Mouse (Mus musculus) midbrain, embryonic 11.5 days (tissue): ENCODE measurements around the gene Alkbh1. TPM values are rescaled to one million over a fixed set of nuclear protein-coding genes. Genes with fewer than 3 reads are reported as not detected.
"Not testable (repeated sequence)": the region's sequence is repeated elsewhere in the genome, so short reads cannot be mapped to it uniquely, and the experiment has no call there.

Experiments used
- ATAC-seq: fragments of 200-750 bp; cut with Nextera tagmentation; 2 replicates; pipeline ENCODE4 v1.8.0; 2017; ENCODE audit warnings: moderate TSS enrichment, moderate library complexity; ENCODE audit not compliant: low FRiP score
- DNase-seq: peaks from one replicate; pipeline ENCODE4 v3.0.0; 2015; ENCODE audit warnings: low spot score; ENCODE audit errors: missing footprints
- H3K27ac ChIP-seq: fragments of 300-500 bp; sonication (generic); 2 replicates; pipeline ENCODE4 v1.5.1; 2014; ENCODE audit warnings: low read depth, low read length
- H3K27me3 ChIP-seq: fragments of 300-500 bp; sonication (generic); 2 replicates; pipeline ENCODE4 v1.6.1; 2014; ENCODE audit warnings: mild to moderate bottlenecking, low read length, moderate library complexity, mixed read lengths; ENCODE audit not compliant: control insufficient read depth, insufficient read depth
- H3K36me3 ChIP-seq: fragments of 300-500 bp; sonication (generic); 2 replicates; pipeline ENCODE4 v1.6.1; 2014; ENCODE audit warnings: mild to moderate bottlenecking, low read length, moderate library complexity, mixed read lengths; ENCODE audit not compliant: control insufficient read depth, insufficient read depth
- H3K4me1 ChIP-seq: fragments of 300-500 bp; sonication (generic); 2 replicates; pipeline ENCODE4 v1.6.1; 2014; ENCODE audit warnings: low read length; ENCODE audit not compliant: control insufficient read depth, insufficient read depth
- H3K4me2 ChIP-seq: fragments of 300-500 bp; sonication (generic); 2 replicates; pipeline ENCODE4 v1.6.1; 2014; ENCODE audit warnings: mild to moderate bottlenecking, moderate library complexity
- H3K4me3 ChIP-seq: fragments of 300-500 bp; sonication (generic); 2 replicates; pipeline ENCODE4 v1.5.1; 2014; ENCODE audit warnings: low read depth, low read length
- H3K9ac ChIP-seq: fragments of 300-500 bp; sonication (generic); 2 replicates; pipeline ENCODE4 v1.6.1; 2014; ENCODE audit warnings: low read length
- H3K9me3 ChIP-seq: fragments of 300-500 bp; sonication (generic); 2 replicates; pipeline ENCODE4 v1.6.1; 2016; ENCODE audit warnings: low read length; ENCODE audit not compliant: control insufficient read depth
- WGBS: fragments of 180-500 bp; shearing (Covaris S2); extraction: QIAGEN DNeasy Blood & Tissue Kit; methylation state at CpG from one replicate; pipeline ENCODE4 v1.1.7; 2014; 5-methylcytosine and 5-hydroxymethylcytosine counted together
- polyA plus RNA-seq: library from polyadenylated mRNA; unstranded; fragments of >200 nt; fragmentation: Nextera tagmentation; extraction: Ambion mirVana; gene quantifications from 2 replicates; pipeline ENCODE4 v1.2.1, GENCODE M21; 2014

Gene Alkbh1
- polyA plus RNA-seq = 37.6 TPM in 2 replicates

DNA sequence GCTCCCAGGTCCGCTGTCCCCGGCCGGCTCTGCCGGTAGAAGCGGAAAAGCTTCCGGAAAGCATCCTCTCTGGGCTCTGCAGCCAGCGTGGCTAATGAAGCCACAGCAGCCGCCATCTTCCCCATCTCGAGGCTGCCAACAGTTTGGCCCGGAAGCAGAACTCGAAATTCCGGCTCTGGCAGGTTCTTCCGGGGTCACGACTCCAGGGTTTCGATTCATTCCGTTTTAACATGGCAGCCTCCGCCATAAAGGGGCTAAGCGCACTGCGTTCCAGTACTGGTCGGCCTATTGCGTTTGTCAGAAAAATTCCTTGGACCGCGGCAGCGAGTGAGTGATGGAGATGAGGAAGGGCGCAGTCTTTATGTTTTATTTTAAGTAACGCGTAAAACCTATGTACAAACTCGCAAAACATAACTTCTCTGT, at the start of gene Alkbh1, which contains the start of gene Slirp:
TSS of gene Alkbh1 (minus strand) at position 318 of the 423 bp plus-strand sequence.
TSS of gene Slirp (plus strand) at position 197 of the 423 bp plus-strand sequence.
- WGBS = under 1% methylated on average over 28 of the region's 28 CpGs
- Histone ChIP-seq H3K9me3 (no peaks in the 10 kb centered on the region), H3K27ac (peak within 1 kb of the TSS; percentile 74; the same call in 1 of the 2 replicates), H3K36me3 (peaks cover 14% of the 10 kb centered on the region), H3K4me3 (peak within 1 kb of the TSS; percentile 91), H3K27me3 (no peaks in the 10 kb centered on the region), H3K4me1 (peaks cover 11% of the 10 kb centered on the region), H3K9ac (peak within 1 kb of the TSS; percentile 96), H3K4me2 (peak within 1 kb of the TSS; percentile 66)
- ATAC-seq (peak; percentile 95), DNase-seq (peak; percentile 98)

DNA sequence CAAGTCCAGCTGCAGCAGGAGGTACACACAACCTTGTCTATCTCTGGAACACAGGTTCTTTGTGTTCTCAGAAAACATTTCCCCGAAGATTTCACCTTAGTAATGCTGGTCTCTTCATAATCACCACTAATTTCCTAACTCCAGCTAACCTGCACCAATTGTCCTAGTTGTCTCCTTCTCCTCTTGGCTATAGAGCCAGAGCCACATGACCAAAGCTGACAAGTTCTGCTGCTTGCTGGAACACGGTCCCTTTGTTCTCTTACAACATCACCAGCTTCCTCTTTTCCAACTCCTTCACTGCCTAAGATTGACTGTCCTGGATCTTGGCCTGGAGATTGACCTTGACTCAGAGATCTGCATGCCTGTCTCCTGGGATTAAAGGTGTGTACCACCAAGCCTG, 44.9 kb upstream of the Alkbh1 start:
- H3K4me3 ChIP-seq, H3K36me3 ChIP-seq, H3K9me3 ChIP-seq, ATAC-seq, H3K4me2 ChIP-seq, DNase-seq, H3K27me3 ChIP-seq, H3K9ac ChIP-seq, H3K4me1 ChIP-seq, H3K27ac ChIP-seq: not testable (repeated sequence)
- WGBS = 86% methylated on average over 2 of the region's 2 CpGs

DNA sequence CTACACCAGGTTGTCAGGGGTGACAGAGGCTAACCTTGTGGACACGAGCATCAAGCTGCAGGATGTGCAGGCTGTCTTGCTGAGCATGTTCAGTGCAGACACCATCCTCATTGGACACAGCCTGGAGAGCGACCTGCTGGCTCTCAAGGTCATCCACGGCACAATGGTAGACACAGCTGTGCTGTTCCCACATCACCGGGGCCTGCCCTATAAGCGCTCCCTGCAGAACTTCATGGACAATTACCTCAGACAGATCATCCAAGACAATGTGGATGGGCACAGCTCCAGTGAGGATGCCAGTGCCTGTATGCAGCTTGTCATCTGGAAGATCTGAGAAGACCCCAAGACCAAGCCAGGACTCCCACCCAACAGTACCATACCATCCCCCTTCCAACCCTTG, 38.7 kb upstream of the Alkbh1 start:
- H3K27ac ChIP-seq, ATAC-seq, H3K9me3 ChIP-seq, H3K9ac ChIP-seq, H3K36me3 ChIP-seq, DNase-seq, H3K4me3 ChIP-seq, H3K4me2 ChIP-seq, H3K27me3 ChIP-seq, H3K4me1 ChIP-seq: not testable (repeated sequence)
- WGBS = 86% methylated on average over 5 of the region's 5 CpGs

DNA sequence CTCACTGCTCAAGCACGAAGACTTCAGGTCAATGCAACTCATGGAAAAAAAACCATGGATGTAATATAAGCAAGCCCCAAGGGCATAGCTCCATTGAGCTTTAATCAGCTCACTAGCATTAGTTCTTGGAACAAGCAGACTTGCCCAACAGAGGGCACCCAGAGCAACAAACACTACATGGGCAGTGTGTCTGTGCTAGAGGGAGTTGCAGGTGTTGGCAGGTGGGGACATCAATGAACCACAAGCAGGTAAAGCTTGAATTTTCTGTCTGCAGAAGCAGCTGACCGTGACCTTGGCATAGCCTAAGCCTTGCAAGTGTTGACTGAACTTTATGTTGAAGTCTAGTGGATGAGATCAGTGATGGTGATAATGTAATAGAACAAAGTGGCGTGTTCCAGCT, 30.9 kb upstream of the Alkbh1 start:
- Histone ChIP-seq H3K4me2 (no peak overlapping the region), H3K27ac (no peak overlapping the region), H3K4me1 (peaks cover 7% of the 10 kb centered on the region; the same call in 1 of the 2 replicates), H3K36me3 (no peaks in the 10 kb centered on the region), H3K27me3 (no peaks in the 10 kb centered on the region), H3K4me3 (no peak overlapping the region), H3K9me3 (no peaks in the 10 kb centered on the region), H3K9ac (no peak overlapping the region)
- DNase-seq (peak; percentile 45), ATAC-seq (no peak)
- 85% methylated on average over 3 of the region's 3 CpGs for WGBS

DNA sequence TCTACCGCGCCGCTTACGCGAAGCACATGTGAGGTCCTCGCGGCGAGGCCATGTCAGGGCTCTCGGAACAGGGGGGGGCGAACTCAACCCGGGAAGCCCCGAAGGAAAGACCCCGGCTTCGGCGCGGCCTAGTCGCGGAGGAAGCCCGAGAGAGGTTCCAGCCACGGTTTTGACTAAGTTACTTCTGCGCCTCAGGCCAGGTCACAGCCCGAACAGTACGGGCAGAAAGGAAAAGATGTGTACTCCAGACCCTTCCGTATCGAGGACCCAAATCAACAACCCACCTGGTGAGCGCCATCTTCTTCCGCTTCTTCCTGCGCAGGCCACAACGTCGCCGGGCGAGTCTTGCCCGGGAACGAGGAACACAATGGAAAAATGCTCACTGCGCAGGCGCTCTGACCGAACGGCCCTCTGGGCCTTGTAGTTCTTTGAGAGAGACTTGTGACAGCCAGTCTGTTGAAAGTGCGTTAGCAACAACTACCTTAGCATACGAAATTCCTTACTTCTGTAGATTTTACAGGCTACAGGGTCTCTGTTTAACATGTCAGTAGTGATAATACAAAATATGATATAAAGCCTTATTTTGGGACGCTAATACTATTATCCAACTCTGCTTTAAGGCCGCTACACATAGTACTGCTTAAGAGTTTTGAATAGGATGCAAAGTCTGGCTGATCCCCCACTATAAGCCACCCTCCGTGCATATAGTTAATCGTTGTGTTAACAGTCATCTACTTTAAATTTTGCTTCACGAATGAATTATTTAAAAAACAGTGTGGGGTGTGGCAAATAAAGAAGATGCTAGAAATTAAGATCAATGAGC, 28.4 kb upstream of the Alkbh1 start, which contains the start of gene Snw1:
TSS of gene Snw1 (minus strand) at position 311 of the 823 bp plus-strand sequence.
- H3K36me3 ChIP-seq = peaks cover 1% of the 10 kb centered on the region; the same call in 1 of the 2 replicates
- no peaks in the 10 kb centered on the region for H3K9me3 ChIP-seq
- peak; percentile 99 for DNase-seq
- H3K4me1 ChIP-seq = peaks cover 7% of the 10 kb centered on the region; the same call in 1 of the 2 replicates
- H3K4me3 ChIP-seq = peak within 1 kb of the TSS; percentile 57
- peak; percentile 96 for ATAC-seq
- peak within 1 kb of the TSS; percentile 56 for H3K4me2 ChIP-seq
- WGBS = 2% methylated on average over 45 of the region's 45 CpGs
- H3K27me3 ChIP-seq = no peaks in the 10 kb centered on the region
- peak within 1 kb of the TSS; percentile 81 for H3K9ac ChIP-seq
- H3K27ac ChIP-seq = peak within 1 kb of the TSS; percentile 4; the same call in 1 of the 2 replicates

DNA sequence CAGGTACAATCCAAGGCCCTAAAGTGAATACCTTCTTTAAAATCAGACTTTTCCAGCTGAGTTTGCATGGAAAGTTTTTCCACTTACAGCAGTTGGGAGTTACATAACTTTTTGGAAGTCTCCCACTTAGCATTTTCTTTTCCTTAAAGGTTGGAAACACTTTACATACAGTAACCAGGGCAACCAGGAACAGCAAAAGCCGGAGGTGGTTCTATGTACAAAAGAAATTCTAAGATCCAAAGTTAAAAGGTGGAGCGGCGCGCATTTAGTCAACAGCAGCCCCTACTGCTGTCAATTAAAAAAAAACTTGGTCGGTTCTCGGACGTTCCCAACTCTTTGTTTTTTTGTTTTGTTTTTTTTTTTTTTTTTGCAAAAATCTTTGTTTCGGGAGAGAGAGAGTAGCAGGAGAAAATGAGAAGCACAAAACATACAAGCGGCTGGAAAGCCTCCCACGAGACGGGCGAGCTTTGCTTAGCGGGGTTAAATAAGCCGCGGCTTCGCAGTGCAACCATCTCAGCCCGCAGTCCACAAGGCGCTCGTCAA, 27.7 kb upstream of the Alkbh1 start:
- Histone ChIP-seq H3K9ac (peak overlapping the region; percentile 81), H3K4me2 (peak overlapping the region; percentile 56), H3K36me3 (peaks cover 6% of the 10 kb centered on the region), H3K4me3 (peak overlapping the region; percentile 57), H3K9me3 (no peaks in the 10 kb centered on the region), H3K4me1 (peaks cover 7% of the 10 kb centered on the region; the same call in 1 of the 2 replicates), H3K27ac (peak overlapping the region; percentile 4; the same call in 1 of the 2 replicates), H3K27me3 (no peaks in the 10 kb centered on the region)
- 1% methylated on average over 19 of the region's 19 CpGs for WGBS
- ATAC-seq (no peak), DNase-seq (no peak)

DNA sequence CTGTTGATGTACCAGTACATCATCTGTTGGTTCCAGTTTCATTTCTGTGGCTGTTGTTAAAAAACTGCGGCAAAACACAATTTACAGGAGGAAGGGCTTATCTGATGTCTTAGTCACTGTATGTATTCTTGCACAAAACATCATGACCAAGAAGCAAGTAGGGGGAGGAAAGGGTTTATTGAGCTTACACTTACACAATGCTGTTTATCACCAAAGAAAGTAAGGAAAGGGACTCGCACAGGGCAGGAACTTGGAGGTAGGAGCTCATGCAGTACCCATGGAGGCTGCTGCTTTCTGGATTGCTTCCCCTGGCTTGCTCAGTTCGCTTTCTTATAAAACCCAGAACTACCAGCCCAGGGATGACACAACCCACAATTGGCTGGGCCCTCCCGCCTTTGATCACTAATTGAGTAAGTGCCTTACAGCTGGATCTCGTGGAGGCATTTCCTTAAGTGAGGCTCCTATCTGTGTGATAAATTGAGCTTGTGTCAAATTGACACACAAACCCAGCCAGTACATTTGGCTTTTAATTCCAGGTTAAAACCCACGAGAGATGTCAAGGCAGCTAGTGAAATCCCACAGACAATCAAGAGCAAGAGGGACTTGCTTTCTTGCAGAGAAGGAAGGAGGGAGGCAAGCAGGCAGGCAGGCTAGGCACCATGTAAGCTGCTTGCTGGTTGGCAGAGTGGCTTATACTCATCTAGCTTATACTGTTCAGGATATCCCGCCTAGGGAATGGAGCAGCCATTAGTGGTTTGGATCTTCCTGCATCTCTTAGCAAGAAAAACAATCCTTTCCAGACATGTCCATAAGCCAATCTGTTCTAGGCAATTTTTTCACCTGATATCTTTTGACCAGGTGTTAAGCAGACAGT, 26.7 kb upstream of the Alkbh1 start:
- no peak for ATAC-seq
- WGBS = 78% methylated on average over 7 of the region's 7 CpGs
- Histone ChIP-seq H3K36me3 (peaks cover 6% of the 10 kb centered on the region), H3K4me3 (peak overlapping the region; percentile 57), H3K9ac (peak overlapping the region; percentile 81), H3K9me3 (no peaks in the 10 kb centered on the region), H3K4me2 (peak overlapping the region; percentile 56), H3K4me1 (peaks cover 7% of the 10 kb centered on the region; the same call in 1 of the 2 replicates), H3K27me3 (no peaks in the 10 kb centered on the region), H3K27ac (no peak overlapping the region)
- DNase-seq = peak; percentile 79

DNA sequence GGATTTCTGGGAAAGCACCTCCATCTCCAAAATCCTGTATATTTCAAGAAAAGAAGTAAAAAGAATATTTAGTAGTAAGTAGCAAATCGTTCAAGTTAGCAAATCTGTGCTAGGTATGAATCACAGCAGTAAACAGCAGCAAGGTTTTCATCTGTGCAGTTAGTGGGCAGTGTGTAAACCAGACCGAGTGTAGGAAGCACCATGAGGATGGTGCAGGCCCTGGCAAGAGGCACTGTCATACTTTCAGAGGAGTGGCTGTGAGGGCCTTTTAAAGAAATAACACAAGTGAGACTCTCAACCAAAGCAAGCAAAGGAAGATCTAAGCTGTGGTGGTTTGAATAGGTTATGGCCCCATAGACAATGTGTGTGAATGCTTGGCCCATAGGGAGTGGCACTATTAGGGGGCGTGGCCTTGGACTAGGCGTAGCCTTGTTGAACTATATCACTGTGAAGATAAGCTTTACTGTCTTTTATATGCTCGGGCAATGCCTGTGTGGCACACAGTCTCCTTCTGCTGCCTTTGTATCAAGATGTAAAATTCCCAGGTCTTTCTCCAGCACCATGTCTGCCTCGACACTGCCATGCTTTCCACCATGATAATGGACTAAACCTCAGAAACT, 21.0 kb upstream of the Alkbh1 start:
- Histone ChIP-seq H3K4me3 (no peak overlapping the region), H3K27ac (no peak overlapping the region), H3K36me3 (peaks cover 18% of the 10 kb centered on the region), H3K27me3 (no peaks in the 10 kb centered on the region), H3K9me3 (no peaks in the 10 kb centered on the region), H3K4me2 (no peak overlapping the region), H3K4me1 (no peaks in the 10 kb centered on the region), H3K9ac (no peak overlapping the region)
- DNase-seq = peak; percentile 74
- ATAC-seq = no peak
- 91% methylated on average over 6 of the region's 6 CpGs for WGBS
